Mouse (Mus musculus): Measurements from ENCODE around the gene Camk2n1. TPM values are rescaled to one million over a fixed set of nuclear protein-coding genes. Genes with fewer than 3 reads are reported as not detected.
"Not testable (repeated sequence)": the region's sequence is repeated elsewhere in the genome, so short reads cannot be mapped to it uniquely, and the experiment has no call there.

The Camk2n1 gene
- polyA plus RNA-seq, 1 experiment from 2014 or later: 1.6 TPM

GRCm38 (mm10) chr4:138425604-138426003 is 28.5 kb upstream of the Camk2n1 start:
- not testable (repeated sequence) for H3K4me1 ChIP-seq (replicated peaks); H3K4me2 ChIP-seq; H3K36me3 ChIP-seq; H3K27ac ChIP-seq; H3K9ac ChIP-seq (replicated peaks); H3K4me3 ChIP-seq (replicated peaks); H3K9me3 ChIP-seq; ATAC-seq (ENCODE audit: insufficient number of reproducible peaks, insufficient read depth, low FRiP score, low TSS enrichment, low read depth)
- 90% methylated on average over 14 of the region's 14 CpGs for WGBS
- peaks cover 24% of the 10 kb centered on the region for H3K27me3 ChIP-seq

GRCm38 (mm10) chr4:138426778-138427705 is 27.1 kb upstream of the Camk2n1 start:
- ATAC-seq (ENCODE audit: insufficient number of reproducible peaks, insufficient read depth, low FRiP score, low TSS enrichment, low read depth): no peak
- Histone ChIP-seq H3K9me3 (no peaks in the 10 kb centered on the region), H3K4me1 (replicated peaks) (no peaks in the 10 kb centered on the region), H3K9ac (replicated peaks) (no peak overlapping the region), H3K4me2 (no peak overlapping the region), H3K27me3 (peaks cover 13% of the 10 kb centered on the region; the same call in 1 of the 2 replicates), H3K27ac (no peak overlapping the region), H3K36me3 (no peaks in the 10 kb centered on the region), H3K4me3 (replicated peaks) (no peak overlapping the region)
- WGBS: 42% methylated on average over 22 of the region's 22 CpGs

GRCm38 (mm10) chr4:138429778-138430177 is 24.3 kb upstream of the Camk2n1 start:
- Histone ChIP-seq H3K27ac (no peak overlapping the region), H3K4me2 (no peak overlapping the region), H3K9ac (replicated peaks) (no peak overlapping the region), H3K36me3 (no peaks in the 10 kb centered on the region), H3K9me3 (no peaks in the 10 kb centered on the region), H3K4me3 (replicated peaks) (no peak overlapping the region), H3K27me3 (peaks cover 16% of the 10 kb centered on the region; the same call in 1 of the 2 replicates), H3K4me1 (replicated peaks) (no peaks in the 10 kb centered on the region)
- WGBS: 43% methylated on average over 3 of the region's 3 CpGs
- no peak for ATAC-seq (ENCODE audit: insufficient number of reproducible peaks, insufficient read depth, low FRiP score, low TSS enrichment, low read depth)

GRCm38 (mm10) chr4:138431340-138431739 is 22.8 kb upstream of the Camk2n1 start:
- 21% methylated on average over 8 of the region's 8 CpGs for WGBS
- Histone ChIP-seq H3K27ac (no peak overlapping the region), H3K4me3 (replicated peaks) (no peak overlapping the region), H3K4me2 (no peak overlapping the region), H3K36me3 (peaks cover 4% of the 10 kb centered on the region; the same call in 1 of the 2 replicates), H3K4me1 (replicated peaks) (peaks cover 10% of the 10 kb centered on the region), H3K9me3 (no peaks in the 10 kb centered on the region), H3K9ac (replicated peaks) (no peak overlapping the region; the same call in 1 of the 2 replicates), H3K27me3 (peaks cover 16% of the 10 kb centered on the region; the same call in 1 of the 2 replicates)
- no peak for ATAC-seq (ENCODE audit: insufficient number of reproducible peaks, insufficient read depth, low FRiP score, low TSS enrichment, low read depth)

GRCm38 (mm10) chr4:138434347-138435316 is 19.5 kb upstream of the Camk2n1 start, which contains the start of gene Mul1:
TSS of gene Mul1 (plus strand) at chr4:138434671.
- Histone ChIP-seq H3K4me3 (replicated peaks) (peak within 1 kb of the TSS; percentile 98), H3K27me3 (peaks cover 3% of the 10 kb centered on the region; the same call in 1 of the 2 replicates), H3K4me1 (replicated peaks) (peaks cover 10% of the 10 kb centered on the region), H3K36me3 (peaks cover 37% of the 10 kb centered on the region), H3K9me3 (no peaks in the 10 kb centered on the region), H3K9ac (replicated peaks) (peak within 1 kb of the TSS; percentile 89), H3K27ac (no peak within 1 kb of the TSS), H3K4me2 (peak within 1 kb of the TSS; percentile 93)
- WGBS: 1% methylated on average over 64 of the region's 64 CpGs
- ATAC-seq (ENCODE audit: insufficient number of reproducible peaks, insufficient read depth, low FRiP score, low TSS enrichment, low read depth): peak; percentile 79

- Histone ChIP-seq H3K9me3 (no peaks in the 10 kb centered on the region), H3K36me3 (peaks cover 67% of the 10 kb centered on the region), H3K4me3 (replicated peaks) (no peak overlapping the region), H3K27me3 (peaks cover 12% of the 10 kb centered on the region), H3K4me2 (no peak overlapping the region), H3K4me1 (replicated peaks) (peaks cover 8% of the 10 kb centered on the region), H3K27ac (no peak overlapping the region), H3K9ac (replicated peaks) (no peak overlapping the region)
- no peak for ATAC-seq (ENCODE audit: insufficient number of reproducible peaks, insufficient read depth, low FRiP score, low TSS enrichment, low read depth)
- WGBS: 67% methylated on average over 3 of the region's 3 CpGs
Measured at GRCm38 (mm10) chr4:138440062-138440461, 14.1 kb upstream of the Camk2n1 start.

GRCm38 (mm10) chr4:138444941-138445340 is 9.2 kb upstream of the Camk2n1 start:
- Histone ChIP-seq H3K36me3 (peaks cover 27% of the 10 kb centered on the region), H3K9me3 (no peaks in the 10 kb centered on the region; the same call in 1 of the 2 replicates), H3K4me3 (replicated peaks) (no peak overlapping the region), H3K27ac (no peak overlapping the region), H3K4me2 (no peak overlapping the region), H3K9ac (replicated peaks) (0 out of 2 replicates have a peak overlapping the region, but pooled peaks have one; percentile 18), H3K27me3 (peaks cover 47% of the 10 kb centered on the region), H3K4me1 (replicated peaks) (no peaks in the 10 kb centered on the region)
- WGBS: 28% methylated on average over 5 of the region's 5 CpGs
- no peak for ATAC-seq (ENCODE audit: insufficient number of reproducible peaks, insufficient read depth, low FRiP score, low TSS enrichment, low read depth)

- 22% methylated on average over 13 of the region's 13 CpGs for WGBS
- Histone ChIP-seq H3K27me3 (peaks cover 59% of the 10 kb centered on the region), H3K9ac (replicated peaks) (no peak overlapping the region), H3K9me3 (no peaks in the 10 kb centered on the region; the same call in 1 of the 2 replicates), H3K27ac (no peak overlapping the region), H3K4me1 (replicated peaks) (no peaks in the 10 kb centered on the region), H3K4me3 (replicated peaks) (no peak overlapping the region), H3K4me2 (no peak overlapping the region), H3K36me3 (peaks cover 6% of the 10 kb centered on the region; the same call in 1 of the 2 replicates)
- ATAC-seq (ENCODE audit: insufficient number of reproducible peaks, insufficient read depth, low FRiP score, low TSS enrichment, low read depth): no peak
Measured at GRCm38 (mm10) chr4:138446981-138447380, 7.1 kb upstream of the Camk2n1 start.

- Histone ChIP-seq H3K36me3 (0 out of 2 replicates have a peak, but pooled peaks cover 3% of the 10 kb centered on the region), H3K4me1 (replicated peaks) (no peaks in the 10 kb centered on the region), H3K4me3 (replicated peaks) (no peak overlapping the region), H3K4me2 (no peak overlapping the region), H3K27ac (no peak overlapping the region), H3K9me3 (no peaks in the 10 kb centered on the region; the same call in 1 of the 2 replicates), H3K27me3 (peaks cover 63% of the 10 kb centered on the region), H3K9ac (replicated peaks) (no peak overlapping the region)
- under 1% methylated on average over 8 of the region's 8 CpGs for WGBS
- no peak for ATAC-seq (ENCODE audit: insufficient number of reproducible peaks, insufficient read depth, low FRiP score, low TSS enrichment, low read depth)
Measured at GRCm38 (mm10) chr4:138447387-138447786, 6.7 kb upstream of the Camk2n1 start.

- 46% methylated on average over 15 of the region's 15 CpGs for WGBS
- no peak overlapping the region for H3K4me3 ChIP-seq (replicated peaks)
- no peak overlapping the region for H3K27ac ChIP-seq
- no peak overlapping the region for H3K4me2 ChIP-seq
- no peak for ATAC-seq (ENCODE audit: insufficient number of reproducible peaks, insufficient read depth, low FRiP score, low TSS enrichment, low read depth)
- H3K4me1 ChIP-seq (replicated peaks): peaks cover 4% of the 10 kb centered on the region
- no peaks in the 10 kb centered on the region for H3K36me3 ChIP-seq
- H3K9me3 ChIP-seq: no peaks in the 10 kb centered on the region; the same call in 1 of the 2 replicates
- no peak overlapping the region for H3K9ac ChIP-seq (replicated peaks)
- peaks cover 69% of the 10 kb centered on the region for H3K27me3 ChIP-seq
Measured at GRCm38 (mm10) chr4:138447827-138448602, 6.1 kb upstream of the Camk2n1 start.
